Mouse (Mus musculus) left cerebral cortex, adult 2 months (tissue): ENCODE measurements around the gene Fam133b. TPM values are rescaled to one million over a fixed set of nuclear protein-coding genes. Genes with fewer than 3 reads are reported as not detected.

Experiments
- DNase-seq, 2 experiments: peaks; one replicate each; pipeline ENCODE4 v3.0.0; 2021 to 2022; ENCODE audit warnings: low spot score in 2 of 2, mixed read lengths in 1 of 2; ENCODE audit errors: extremely low spot score in 1 of 2
- H3K27ac ChIP-seq: fragments of 200-600 bp; 2 replicates; pipeline ENCODE4 v1.8.1; 2022
- H3K4me3 ChIP-seq: fragments of 200-600 bp; 2 replicates; pipeline ENCODE4 v1.8.1; 2022
- CTCF ChIP-seq: fragments of 200-600 bp; IDR thresholded peaks from 2 replicates; pipeline ENCODE4 v1.8.1; 2022; ENCODE audit warnings: antibody characterized with exemption, mild to moderate bottlenecking, moderate library complexity
- intact Hi-C: fragments of 180-260 bp; cut with DNase I; formaldehyde crosslinking; loops from one replicate; pipeline ENCODE4 v1.15.1; 2025
- total RNA-seq, 2 experiments: library from RNA; stranded (reverse); gene quantifications; 2 replicates each; pipeline ENCODE4 v1.2.3; 2021

Gene Fam133b
- total RNA-seq, 2 experiments from 2014 or later, result 44.3 to 45.7 TPM

GRCm38 (mm10) chr5:3505553-3505952, 38.1 kb upstream of the Fam133b start:
- TF ChIP-seq CTCF, result no peak
- Histone ChIP-seq H3K4me3 (no peak overlapping the region), H3K27ac (no peak overlapping the region)
- no peak for DNase-seq
- intact Hi-C loops, result no loop called here

GRCm38 (mm10) chr5:3508480-3509381, 34.9 kb upstream of the Fam133b start:
- no peak for DNase-seq
- H3K4me3 ChIP-seq, result no peak overlapping the region
- no peak for TF ChIP-seq CTCF
- intact Hi-C loops, result no loop called here
- no peak overlapping the region for H3K27ac ChIP-seq

- H3K27ac ChIP-seq, result no peak overlapping the region
- DNase-seq, result no peak
- no peak overlapping the region for H3K4me3 ChIP-seq
- TF ChIP-seq CTCF, result no peak
- intact Hi-C loops, result no loop called here
Observed at GRCm38 (mm10) chr5:3509503-3509902, 34.1 kb upstream of the Fam133b start.

GRCm38 (mm10) chr5:3511097-3511795, 32.4 kb upstream of the Fam133b start:
- TF ChIP-seq CTCF, result no peak
- Histone ChIP-seq H3K27ac (no peak overlapping the region), H3K4me3 (no peak overlapping the region)
- intact Hi-C loops, result no loop called here
- no peak for DNase-seq

- DNase-seq, result no peak
- no peak overlapping the region for H3K27ac ChIP-seq
- intact Hi-C loops, result no loop called here
- H3K4me3 ChIP-seq, result no peak overlapping the region
- TF ChIP-seq CTCF, result peak; percentile 11
Observed at GRCm38 (mm10) chr5:3512584-3512983, 31.0 kb upstream of the Fam133b start.

- no peak for TF ChIP-seq CTCF
- Histone ChIP-seq H3K4me3 (no peak overlapping the region), H3K27ac (no peak overlapping the region)
- intact Hi-C loops, result loop anchor here (5.0 kb wide), 1 partner anchor 293 kb away; no protein-coding TSS in a partner anchor
- DNase-seq, result no peak
Observed at GRCm38 (mm10) chr5:3514901-3515311, 28.7 kb upstream of the Fam133b start.

- Histone ChIP-seq H3K27ac (no peak overlapping the region), H3K4me3 (no peak overlapping the region)
- intact Hi-C loops, result loop anchor here (5.0 kb wide), 1 partner anchor 293 kb away; no protein-coding TSS in a partner anchor
- no peak for TF ChIP-seq CTCF
- DNase-seq, result no peak
Observed at GRCm38 (mm10) chr5:3515477-3515876, 28.2 kb upstream of the Fam133b start.

GRCm38 (mm10) chr5:3516481-3517075, 27.1 kb upstream of the Fam133b start:
- H3K4me3 ChIP-seq, result no peak overlapping the region
- H3K27ac ChIP-seq, result no peak overlapping the region
- intact Hi-C loops, result loop anchor here (1.0 to 5.0 kb wide), 3 partner anchors 172 to 370 kb away; no protein-coding TSS in a partner anchor
- DNase-seq, result peak; percentile 43 to 52
- peak; percentile 81 for TF ChIP-seq CTCF

GRCm38 (mm10) chr5:3520493-3521359, 22.9 kb upstream of the Fam133b start:
- DNase-seq, result no peak
- Histone ChIP-seq H3K27ac (no peak overlapping the region), H3K4me3 (no peak overlapping the region)
- intact Hi-C loops, result no loop called here
- no peak for TF ChIP-seq CTCF

GRCm38 (mm10) chr5:3521741-3522140, 21.9 kb upstream of the Fam133b start:
- Histone ChIP-seq H3K4me3 (no peak overlapping the region), H3K27ac (no peak overlapping the region)
- no peak for TF ChIP-seq CTCF
- DNase-seq, result no peak
- intact Hi-C loops, result no loop called here

GRCm38 (mm10) chr5:3522826-3523225, 20.8 kb upstream of the Fam133b start:
- intact Hi-C loops, result no loop called here
- DNase-seq, result no peak
- no peak overlapping the region for H3K27ac ChIP-seq
- no peak overlapping the region for H3K4me3 ChIP-seq
- no peak for TF ChIP-seq CTCF
